Mouse (Mus musculus) brain, adult 2 months (tissue): ENCODE data around the gene Mesp2.

Experiments used
- DNase-seq: peaks from one replicate; pipeline ENCODE4 v3.0.0; 2011; ENCODE audit warnings: low read depth, low spot score

Gene Mesp2

GRCm38 (mm10) chr7:79803887-79804286 is 6.6 kb upstream of the Mesp2 start:
- no peak for DNase-seq

- no peak for DNase-seq
These were observed 2.0 kb upstream of the Mesp2 start for GRCm38 (mm10) chr7:79808561-79808960.

GRCm38 (mm10) chr7:79813409-79813808 is 2.9 kb downstream of the Mesp2 start:
- DNase-seq: no peak

- no peak for DNase-seq
These were observed 7.8 kb downstream of the Mesp2 start for GRCm38 (mm10) chr7:79818321-79818720.

GRCm38 (mm10) chr7:79819515-79819914 is 9.0 kb downstream of the Mesp2 start:
- no peak for DNase-seq

DNA sequence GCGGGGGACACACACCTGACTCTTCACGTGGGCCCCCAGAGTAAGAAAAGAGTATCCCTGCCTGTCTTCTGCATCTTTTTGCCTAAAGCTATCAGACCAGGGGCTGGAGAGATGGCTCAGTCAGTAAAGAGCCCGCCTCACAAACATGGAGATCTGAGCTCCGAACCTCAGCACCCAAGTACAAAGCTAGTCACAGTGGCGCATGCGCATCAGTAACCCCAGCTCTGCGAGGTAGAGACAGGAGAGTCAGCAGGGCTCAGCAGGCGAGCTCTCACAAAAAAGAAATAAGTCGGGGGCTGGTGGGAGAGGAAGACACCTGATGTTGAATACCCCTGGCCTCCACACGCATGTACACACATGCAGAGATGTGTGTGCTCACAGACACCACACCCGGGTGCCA is 9.5 kb downstream of the Mesp2 start:
- DNase-seq: no peak

DNA sequence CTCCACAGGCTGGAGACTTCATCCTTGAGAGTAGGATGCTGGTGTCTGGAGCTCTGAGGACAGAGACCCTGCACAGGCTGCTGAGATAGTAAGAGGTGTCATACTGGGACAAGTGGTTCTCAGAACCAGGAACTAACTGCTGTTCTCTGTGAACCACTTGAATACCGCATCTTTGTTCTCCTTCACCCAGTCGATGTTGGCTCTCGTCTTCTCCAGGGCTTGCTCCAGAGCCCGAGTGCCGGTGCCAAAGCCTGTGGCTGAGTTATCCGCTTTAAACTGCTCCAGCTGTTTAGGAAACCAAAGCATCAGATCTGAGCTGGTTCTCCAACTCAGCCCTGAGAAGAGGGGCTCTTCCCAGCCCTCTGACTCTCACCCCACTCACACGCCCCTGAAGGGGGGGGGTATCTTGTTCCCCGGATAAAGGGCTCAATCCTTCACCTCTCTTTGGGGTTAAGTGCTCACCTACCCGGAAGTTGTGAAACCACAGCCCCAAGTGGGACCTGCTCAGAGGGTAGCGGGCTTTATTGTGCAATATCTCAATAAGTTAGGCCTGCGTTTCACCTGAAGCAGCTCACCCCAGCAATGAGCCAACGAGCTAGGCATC is 11.7 kb downstream of the Mesp2 start:
- DNase-seq: no peak

- DNase-seq: no peak
These were observed 17.8 kb downstream of the Mesp2 start for GRCm38 (mm10) chr7:79828341-79828740.

GRCm38 (mm10) chr7:79831145-79831544 is 20.6 kb downstream of the Mesp2 start:
- no peak for DNase-seq

DNA sequence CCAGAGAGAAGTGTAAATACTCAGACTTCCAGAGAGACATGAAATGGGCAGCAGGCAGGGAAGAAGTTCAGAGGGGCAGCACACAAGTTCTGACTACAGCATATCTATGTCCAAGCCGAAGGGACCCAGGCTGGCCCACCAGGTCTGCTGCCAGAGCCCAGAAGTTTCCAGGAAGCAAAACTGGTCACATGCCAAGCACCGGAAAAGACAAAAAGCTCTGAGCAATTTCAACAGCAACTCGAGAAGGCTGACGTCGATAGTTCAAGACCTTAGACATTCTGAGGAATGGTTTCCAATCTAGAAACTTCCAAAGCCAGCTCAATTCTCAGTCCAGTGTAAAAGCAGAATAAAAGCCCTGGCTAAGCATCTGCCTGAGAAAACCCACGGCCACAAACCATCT is 21.1 kb downstream of the Mesp2 start:
- DNase-seq: no peak

DNA sequence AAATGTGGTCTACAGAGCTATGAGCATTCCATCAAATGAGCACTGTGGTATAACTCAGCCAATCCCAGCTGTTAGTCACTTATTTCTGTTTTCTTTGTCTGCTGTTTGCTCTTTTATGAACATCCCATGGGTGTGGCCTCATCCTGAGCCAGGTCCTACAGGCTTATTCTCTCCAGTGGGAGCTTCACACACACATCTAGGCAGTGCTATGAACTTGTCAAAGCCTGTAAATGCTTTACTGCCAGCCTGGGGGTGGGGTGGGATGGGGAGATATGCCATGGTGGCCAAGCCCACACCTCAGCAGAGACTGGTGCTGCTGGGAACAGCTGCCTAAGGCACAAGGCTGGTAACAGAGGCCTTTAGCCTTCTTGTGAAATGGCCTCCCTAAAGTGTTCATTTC is 22.5 kb downstream of the Mesp2 start:
- no peak for DNase-seq

GRCm38 (mm10) chr7:79835196-79835595 is 24.7 kb downstream of the Mesp2 start:
- no peak for DNase-seq

DNA sequence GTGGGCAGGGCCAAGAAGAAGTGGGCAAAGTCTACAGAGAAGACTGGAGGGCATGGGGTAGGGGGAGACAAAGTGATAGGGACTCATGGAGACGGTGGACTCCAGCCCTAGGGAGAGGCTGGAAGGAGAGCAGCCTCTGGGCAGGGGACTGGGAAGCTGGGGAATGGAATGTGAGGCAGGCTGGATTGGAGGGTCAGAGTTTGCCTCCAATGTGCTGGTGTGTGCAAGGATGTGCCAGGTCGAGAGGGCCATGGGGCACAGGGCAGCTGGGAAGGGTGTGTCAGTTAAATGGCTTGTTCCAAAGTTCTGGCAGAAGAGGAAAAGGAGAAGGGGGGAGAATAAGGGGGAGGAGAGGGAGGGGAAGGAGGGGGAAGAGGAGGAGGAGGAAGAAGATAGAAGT is 26.7 kb downstream of the Mesp2 start:
- no peak for DNase-seq

DNA sequence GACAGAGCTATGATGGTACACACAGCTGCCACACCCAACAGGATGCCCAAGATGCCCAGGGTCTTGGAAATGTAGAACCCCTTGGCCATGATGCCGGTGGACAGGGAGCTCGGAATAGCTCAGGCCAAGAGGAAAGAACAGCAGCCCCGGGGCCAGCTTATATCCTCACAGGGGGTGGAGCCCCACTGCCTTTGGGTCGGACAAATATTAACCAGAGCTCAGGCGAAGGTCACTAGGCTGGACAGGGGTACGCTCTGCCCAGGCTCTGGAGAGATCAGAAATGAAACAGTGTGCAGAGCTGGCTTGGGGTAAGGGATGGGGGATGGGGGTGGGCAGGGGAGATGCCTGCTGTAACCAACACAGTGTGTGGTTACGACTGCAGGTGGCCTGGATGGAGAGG is 31.6 kb downstream of the Mesp2 start:
- DNase-seq: no peak

DNA sequence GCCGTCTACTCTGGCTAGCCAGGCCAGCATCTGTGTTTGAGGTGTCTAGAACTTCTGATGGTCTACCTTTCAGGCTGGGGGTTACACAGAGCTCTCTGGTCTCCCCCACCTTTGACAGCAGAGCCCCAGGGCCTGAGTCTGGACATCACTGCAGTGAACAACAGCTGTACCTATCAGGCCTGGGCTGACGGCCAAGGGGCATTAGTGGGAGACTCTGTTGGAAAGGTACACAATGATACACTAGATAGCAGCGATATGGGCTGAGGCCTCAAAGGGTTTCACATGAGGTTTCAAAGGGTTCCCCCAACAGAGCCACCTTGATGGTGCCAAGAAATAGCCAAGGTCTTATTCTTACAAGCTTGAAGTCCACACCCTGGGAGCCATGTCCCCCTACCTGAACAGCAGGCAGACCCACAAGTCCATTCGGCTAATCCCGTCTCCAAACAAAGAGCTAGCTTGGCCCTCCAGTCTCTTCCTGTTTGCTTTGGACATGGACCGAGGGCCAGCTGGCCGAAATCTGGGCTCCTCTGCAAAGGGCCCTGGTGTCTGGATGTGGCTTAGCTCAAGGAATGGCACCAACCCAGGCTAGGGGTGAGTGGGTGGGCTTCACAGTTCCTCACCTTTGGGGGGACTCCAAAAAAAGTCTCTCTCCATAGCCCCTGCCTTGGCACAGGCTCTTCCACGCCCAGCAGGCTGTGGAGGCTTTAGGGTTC is 33.7 kb downstream of the Mesp2 start:
- no peak for DNase-seq

DNA sequence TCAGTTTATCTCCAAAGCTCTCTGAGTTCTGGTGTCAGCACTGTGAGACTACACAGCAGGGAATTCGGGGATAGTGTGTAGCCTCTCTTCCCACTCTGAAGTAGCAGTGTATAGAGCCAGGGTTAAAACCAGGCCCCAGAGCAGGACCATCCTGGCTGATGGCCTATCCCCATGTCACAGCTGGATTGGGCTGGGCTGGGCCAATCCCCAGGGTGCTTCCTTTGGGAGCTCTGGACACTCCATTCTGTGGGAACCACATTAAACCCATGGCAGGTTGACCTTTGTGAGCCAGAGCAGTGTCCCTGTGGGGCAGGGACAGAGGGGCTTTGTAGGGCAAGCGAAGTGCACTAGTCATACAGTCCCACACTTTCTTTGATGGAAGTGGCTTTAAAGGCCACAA is 35.8 kb downstream of the Mesp2 start:
- DNase-seq: no peak

GRCm38 (mm10) chr7:79847456-79848451 is 37.2 kb downstream of the Mesp2 start:
- DNase-seq: no peak

- no peak for DNase-seq
These were observed 45.8 kb downstream of the Mesp2 start for GRCm38 (mm10) chr7:79856305-79856704.

- no peak for DNase-seq
These were observed 47.8 kb downstream of the Mesp2 start for GRCm38 (mm10) chr7:79858202-79858934.

DNA sequence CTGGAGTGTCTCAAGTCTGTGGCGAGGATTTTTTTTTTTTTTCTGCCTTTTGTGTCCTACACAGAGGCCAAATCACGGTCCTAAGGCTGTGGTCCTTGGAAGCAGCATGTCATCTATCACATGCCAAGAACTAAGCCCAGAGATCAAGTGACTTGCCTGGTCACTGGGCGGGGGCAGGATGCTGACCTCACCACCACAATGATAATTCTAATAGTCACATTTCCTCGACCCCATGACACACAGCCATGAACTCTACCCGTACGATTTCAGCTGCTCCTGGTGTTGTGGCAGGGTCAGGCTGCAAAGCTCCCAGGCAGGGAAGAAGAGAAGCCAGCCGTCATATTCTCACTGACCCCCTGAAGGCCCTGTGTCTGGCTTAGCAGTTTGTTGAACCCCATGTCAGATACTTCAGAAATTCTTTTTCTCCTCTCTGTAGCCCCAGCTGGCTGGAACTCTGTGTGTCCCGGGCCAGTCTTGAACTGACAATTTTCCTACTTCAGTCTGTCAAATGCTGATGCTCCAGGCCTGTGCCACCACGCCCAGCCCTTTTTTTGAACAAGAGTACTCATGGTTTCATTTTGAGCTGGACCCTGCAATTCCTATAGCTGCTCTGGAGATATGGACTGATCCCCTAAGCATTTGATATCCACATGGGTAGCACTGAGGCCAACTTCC is 48.6 kb downstream of the Mesp2 start:
- no peak for DNase-seq

DNA sequence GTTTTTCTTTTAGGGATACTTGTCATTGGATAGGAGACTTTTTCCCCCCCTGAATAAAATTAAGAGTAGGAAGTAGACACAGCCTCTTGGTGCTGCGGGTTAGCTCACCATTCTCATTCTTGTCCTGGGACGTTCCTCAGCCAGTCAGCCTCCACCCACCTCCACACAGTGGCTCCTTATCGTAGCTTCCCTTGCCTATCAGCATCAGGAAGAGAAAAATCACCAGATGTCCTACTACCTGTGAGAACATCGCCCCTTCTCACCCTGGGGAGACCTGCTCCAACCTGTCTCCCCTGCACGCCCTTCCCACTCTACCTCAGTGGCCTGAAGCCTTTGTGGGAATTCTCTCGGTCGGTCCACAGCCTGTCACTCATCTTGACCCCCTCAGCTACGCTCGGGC is 50.3 kb downstream of the Mesp2 start, which contains the start of gene Anpep:
Gene Anpep, minus strand, starts transcription at position 249 of the 400 bp plus-strand sequence.
- DNase-seq: no peak
